Mouse (Mus musculus) adrenal gland, adult 18-20 months (tissue): ENCODE data around the gene Zbtb48. TPM values are rescaled to one million over a fixed set of nuclear protein-coding genes. Genes with fewer than 3 reads are reported as not detected.
"Not testable (repeated sequence)": the region's sequence is repeated elsewhere in the genome, so short reads cannot be mapped to it uniquely, and the experiment has no call there.

Source experiments
- DNase-seq, 2 experiments: peaks; one replicate each; pipeline ENCODE4 v3.0.0; 2021 to 2022; ENCODE audit warnings: low spot score in 2 of 2
- long read RNA-seq, 2 experiments: library from polyadenylated mRNA; stranded (forward); transcript quantifications; one replicate each; pipeline ENCODE4 v2.0.0; 2021
- total RNA-seq, 2 experiments: library from RNA; stranded (reverse); gene quantifications; 1 replicate in 1 of 2; 2 replicates in 1 of 2; pipeline ENCODE4 v1.2.3; 2021

Gene Zbtb48
- 1 to 10 TPM; 8.3 to 8.9 TPM for total RNA-seq
- long read RNA-seq, experiment 1, partial matches to known transcripts = 1 of 10 reads
- long read RNA-seq, experiment 1, other reads (novel, unspliced or antisense) = 8 of 10 reads
- long read RNA-seq, experiment 2, transcript Zbtb48-201 (11 exons, 2,218 nt) = major isoform, 8 of 15 reads
- long read RNA-seq, experiment 2, partial matches to known transcripts = 3 of 15 reads
- long read RNA-seq, experiment 2, other reads (novel, unspliced or antisense) = 4 of 15 reads

DNA sequence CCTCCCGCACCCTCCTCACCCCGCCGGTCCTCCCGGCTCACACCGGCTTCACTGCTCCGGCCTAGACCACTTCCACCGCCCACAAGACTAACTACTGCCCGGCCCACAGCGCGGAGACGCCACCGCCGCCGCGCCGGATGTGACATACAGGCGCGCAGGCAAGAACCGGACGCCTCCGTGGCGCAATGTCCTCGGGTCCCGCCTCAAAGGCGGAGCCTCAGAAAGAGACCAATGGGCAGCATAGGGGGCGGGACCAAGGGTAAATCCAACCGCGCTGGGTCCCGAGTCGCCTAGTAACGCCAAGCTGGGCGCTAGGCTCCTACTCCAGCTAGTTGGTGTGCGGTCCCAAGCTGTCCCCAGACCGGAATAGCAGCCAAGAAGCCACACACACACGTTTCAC lies at the start of gene Zbtb48:
Gene Zbtb48 (minus strand): TSS at position 148 of the 400 bp plus-strand sequence.
- peak; percentile 92 for DNase-seq

DNA sequence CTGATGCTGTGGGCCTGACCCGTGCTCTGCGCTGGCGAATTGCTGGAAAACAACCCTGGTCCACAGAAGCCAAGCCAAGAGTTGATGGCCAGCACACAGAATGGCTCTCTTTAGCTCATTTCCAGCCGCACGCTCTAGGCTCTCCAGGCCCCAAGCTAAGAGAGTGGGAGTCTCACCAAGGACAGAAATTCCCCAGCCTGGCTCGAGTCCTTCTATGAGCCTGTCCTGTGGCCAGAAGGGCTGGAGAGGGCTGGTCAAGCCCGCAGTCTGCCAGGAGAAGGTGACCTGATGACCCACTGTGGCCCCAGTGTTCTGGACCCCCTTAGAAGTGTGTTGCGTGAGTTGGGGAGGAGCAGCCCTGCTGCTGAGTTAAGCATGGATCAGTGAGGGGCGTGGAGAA lies 49.7 kb upstream of the Zbtb48 start:
- no peak for DNase-seq

GRCm38 (mm10) chr4:152074548-152074947 lies 47.1 kb upstream of the Zbtb48 start:
- DNase-seq = no peak

DNA sequence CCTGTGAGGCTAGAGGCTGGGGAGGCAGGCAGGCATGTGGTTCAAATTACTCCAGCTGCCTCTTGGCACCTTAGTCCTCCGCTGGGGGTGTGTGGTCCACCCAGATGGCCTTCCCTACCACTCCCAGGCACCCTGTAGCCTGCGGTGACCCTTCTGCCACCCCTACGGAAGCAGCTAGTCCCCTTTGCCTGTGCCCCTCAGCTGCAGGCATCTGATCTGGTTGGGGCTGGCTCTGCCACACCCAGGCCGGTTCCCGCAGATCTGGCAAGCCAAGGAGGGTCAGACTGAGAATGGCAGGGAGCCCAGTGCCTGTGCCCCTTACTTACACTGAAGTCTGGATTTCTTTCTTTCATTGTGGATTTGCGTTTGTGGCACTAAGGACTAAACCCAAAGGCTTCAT lies 46.2 kb upstream of the Zbtb48 start:
- no peak for DNase-seq

GRCm38 (mm10) chr4:152072655-152073054 lies 45.2 kb upstream of the Zbtb48 start:
- no peak for DNase-seq

- peak in 1 of 2 experiments; percentile 23 for DNase-seq
Measured at GRCm38 (mm10) chr4:152072121-152072601, 44.7 kb upstream of the Zbtb48 start, which contains the start of gene Plekhg5. Gene Plekhg5 (plus strand): TSS chr4:152072498.

DNA sequence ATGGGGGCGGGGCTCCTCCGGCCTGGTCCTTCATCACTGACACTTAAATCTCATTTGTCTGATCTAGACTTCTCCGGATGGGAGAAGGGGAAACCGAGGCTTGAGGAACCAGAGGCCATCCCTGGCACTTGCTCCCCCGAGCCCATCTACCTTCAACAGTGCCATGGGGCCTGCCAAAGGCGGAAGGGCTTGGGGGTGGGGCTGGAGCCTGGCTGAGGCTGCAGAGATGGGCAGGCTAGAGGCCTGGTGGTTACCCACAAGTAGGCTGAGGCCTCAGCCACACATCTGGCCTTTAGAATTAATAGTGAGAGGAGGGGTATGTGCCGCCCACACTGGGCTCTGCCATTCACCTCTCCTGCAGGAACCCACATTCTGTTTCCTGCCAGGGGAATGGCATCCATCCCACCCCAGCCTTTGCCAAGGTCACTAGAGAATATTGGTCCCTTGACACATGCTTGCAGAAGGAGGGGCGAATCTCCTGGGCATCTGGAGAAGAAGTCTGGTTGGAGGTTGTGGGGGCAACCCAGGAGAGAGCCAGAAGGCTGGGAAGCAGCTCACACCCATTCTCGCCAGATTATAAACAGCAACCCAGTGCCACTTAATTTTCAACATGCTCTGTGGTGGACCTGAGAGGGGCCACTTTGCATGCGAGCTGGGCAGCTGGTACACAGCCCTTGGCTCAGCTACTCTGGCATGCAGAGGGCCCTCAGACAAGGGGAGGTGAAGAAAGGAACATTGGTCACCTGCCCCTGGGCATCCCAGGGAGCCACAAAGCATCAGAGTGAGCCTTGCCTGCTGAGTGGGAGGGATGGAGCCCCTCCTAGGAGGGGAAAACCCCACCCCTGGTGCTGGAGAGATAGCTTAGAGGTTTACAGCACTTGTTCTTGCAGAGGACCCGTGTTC lies 43.3 kb upstream of the Zbtb48 start:
- no peak for DNase-seq

DNA sequence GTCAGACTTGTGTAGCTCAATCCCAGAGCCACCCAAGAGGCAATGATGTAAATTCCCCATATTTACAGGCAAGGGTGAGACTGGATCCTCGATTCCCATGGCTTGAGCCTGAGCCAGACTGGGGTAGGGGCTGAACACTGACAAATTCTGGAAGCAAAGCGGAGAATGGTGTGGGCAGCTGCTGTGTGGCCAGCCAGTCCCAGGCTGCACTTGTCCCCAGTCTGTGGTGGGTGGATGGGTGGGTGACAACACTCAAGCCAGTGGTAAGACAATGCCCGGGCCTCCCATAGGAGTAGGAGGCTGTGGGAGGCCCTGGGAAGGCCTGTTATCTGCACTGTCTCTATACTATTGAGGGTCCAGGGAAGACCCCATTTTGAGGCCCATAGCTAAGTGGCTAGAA lies 41.8 kb upstream of the Zbtb48 start:
- DNase-seq = no peak

GRCm38 (mm10) chr4:152068166-152068724 lies 40.8 kb upstream of the Zbtb48 start:
- DNase-seq = no peak

- no peak for DNase-seq
Measured at GRCm38 (mm10) chr4:152067280-152067679, 39.8 kb upstream of the Zbtb48 start.

- no peak for DNase-seq
Measured at GRCm38 (mm10) chr4:152062390-152063110, 35.1 kb upstream of the Zbtb48 start.

DNA sequence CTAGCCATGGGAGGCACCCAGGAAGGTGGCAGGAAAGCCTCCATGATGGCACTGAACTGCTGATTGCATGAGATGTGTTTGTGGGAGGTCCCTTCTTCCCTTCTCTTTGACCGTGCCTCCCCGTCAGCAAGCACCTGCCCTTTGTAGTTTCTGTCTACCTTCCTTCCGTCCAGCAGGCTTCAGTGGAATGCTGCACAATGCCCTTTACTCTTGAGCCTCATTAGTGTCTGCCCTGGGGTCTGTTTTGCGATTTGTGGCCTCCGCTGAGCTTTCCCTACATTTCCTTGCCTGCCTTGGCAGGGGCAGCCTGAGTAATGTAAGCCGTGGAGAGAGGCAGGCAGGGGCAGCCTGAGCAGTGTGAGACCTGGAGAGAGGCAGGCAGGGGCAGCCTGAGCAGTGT lies 17.1 kb upstream of the Zbtb48 start:
- DNase-seq = no peak

- no peak for DNase-seq
Measured at GRCm38 (mm10) chr4:152043171-152043570, 15.7 kb upstream of the Zbtb48 start.

- no peak for DNase-seq
Measured at GRCm38 (mm10) chr4:152041924-152042641, 14.6 kb upstream of the Zbtb48 start.

DNA sequence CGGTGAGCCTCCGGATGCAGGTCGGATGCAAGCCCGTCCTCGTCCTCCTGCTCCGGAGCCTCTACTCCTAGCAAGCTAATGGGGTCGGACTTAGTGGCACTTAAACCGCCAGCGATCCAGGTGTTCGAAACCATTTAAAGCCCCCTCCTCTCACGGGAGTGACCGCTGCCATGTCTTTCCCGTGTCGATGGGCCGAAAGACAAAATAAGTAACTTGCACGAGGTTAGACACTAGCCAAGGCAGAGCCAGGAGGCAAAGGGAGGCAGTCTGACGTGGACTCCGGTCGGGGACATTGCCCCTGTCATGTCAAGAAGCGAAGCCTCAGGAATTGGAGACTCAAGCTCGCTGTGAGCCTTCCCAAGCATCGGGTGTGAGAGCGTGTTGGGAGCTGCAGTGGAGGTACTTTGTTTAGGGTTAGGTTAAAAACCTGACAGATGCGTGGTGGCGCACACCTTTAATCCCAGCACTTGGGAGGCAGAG lies 12.4 kb upstream of the Zbtb48 start:
- DNase-seq = no peak

DNA sequence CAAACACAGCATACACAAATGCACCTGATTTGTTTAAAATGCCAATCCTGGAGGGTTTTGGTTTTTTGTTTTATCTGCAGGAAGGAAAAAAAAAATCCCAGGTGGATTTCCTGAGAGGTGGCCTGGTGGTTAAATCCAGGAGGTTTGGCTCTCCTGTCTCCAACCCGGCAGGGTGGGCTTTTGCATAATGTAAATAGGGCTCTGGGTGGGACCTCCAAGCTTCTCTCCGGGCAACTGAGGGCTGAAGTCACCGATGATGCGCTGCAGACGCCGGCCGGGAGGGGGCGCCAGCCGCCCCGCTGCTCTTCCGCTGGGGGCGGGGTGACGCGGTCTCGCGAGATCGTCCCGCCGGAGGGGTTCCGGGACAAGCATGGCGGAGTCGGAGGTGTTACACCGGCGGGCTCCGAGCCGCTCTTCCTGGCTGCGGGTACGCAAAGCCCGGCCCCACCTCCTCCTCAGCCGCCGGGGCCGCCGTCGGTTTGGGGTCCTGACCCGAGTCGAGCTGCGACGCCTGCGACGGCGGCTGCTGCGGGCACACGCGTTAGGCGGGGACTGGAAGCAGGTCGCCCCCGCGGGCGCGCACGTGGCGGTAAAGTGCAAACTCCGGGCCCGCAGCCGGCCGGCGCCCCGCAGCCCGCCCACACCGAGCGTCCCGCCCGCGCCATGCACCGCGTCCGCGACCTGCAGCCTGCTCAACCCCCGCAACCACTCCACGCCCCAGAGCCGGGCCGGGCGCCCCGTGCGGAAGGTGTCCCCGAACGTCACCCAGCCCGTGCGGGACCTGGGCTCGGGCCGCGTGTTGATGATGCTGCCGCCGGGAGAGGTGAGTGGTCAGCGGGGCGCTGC lies 11.7 kb upstream of the Zbtb48 start, which contains the start of gene Nol9:
Gene Nol9 (plus strand): TSS at position 337 of the 846 bp plus-strand sequence.
- DNase-seq = peak; percentile 97 to 99

DNA sequence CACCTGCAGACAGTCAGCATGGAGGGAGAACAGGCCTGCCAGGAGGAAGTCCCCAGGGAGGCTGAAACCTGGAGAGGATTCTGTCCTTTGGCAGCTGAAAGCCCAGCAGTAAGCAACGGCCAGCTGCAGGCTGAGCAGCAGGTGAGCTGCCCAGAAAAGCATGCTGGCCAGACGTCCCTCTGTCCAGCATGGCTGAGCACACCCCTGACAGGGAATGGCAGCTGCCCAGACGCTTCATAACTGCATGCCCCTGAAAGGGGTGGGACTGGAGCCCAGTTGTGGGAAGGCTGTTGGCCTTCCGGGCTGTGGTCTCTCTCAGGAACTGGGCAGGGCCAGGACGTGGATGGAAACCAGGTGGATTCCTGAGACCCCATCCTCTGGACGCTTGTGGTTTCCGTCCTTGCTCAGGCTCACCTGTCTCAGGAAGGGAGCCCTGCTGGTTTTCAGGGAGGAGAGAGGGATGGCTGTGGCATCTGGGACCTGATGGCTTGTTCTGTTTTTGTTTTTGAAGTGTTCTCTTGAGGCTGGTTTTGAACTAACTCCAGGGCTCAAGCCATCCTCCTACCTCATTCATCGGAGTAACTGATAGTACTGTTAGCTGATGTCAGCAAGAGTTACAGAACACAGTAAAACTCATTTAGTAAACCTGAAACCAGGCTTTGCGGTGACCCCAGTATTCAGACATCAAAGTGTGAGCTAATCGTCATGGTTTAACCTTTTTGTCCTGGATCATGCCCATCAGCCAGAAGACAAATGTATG lies 10.9 kb upstream of the Zbtb48 start, which contains the start of gene Tas1r1:
Gene Tas1r1 (minus strand): TSS at position 344 of the 760 bp plus-strand sequence.
- no peak for DNase-seq

DNA sequence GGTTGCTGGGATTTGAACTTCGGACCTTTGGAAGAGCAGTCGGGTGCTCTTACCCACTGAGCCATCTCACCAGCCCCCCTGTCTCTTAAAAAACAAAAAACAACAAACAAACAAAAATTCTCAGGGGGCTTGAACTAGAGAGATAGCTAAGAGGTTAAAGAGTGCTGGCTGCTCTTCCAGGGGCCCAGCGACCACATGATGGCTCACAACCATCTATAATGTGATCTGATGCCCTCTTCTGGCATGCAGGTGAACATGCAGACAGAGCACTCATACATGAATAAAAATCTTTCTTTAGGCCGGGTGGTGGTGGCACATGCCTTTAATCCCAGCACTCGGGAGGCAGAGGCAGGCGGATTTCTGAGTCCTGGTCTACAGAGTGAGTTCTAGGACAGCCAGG lies 9.0 kb upstream of the Zbtb48 start:
- not testable (repeated sequence) for DNase-seq
